Mouse (Mus musculus): ENCODE measurements around the gene Gtf2ird2.
A peak's percentile ranks its signal among the peaks of the same experiment; 100 is the strongest.

The Gtf2ird2 gene

GRCm38 (mm10) chr5:134183880-134184808 lies at the start of gene Gtf2ird2:
Gtf2ird2 (plus strand) TSS chr5:134184019.
- DNase-seq = peak; percentile 99

- DNase-seq = peak; percentile 20 to 60
These were observed 47.8 kb upstream of the Gtf2ird2 start for GRCm38 (mm10) chr5:134136022-134136421.

GRCm38 (mm10) chr5:134137933-134138332 lies 45.9 kb upstream of the Gtf2ird2 start:
- DNase-seq = no peak

- DNase-seq = no peak
These were observed 44.4 kb upstream of the Gtf2ird2 start for GRCm38 (mm10) chr5:134139429-134139828.

- no peak for DNase-seq
These were observed 42.6 kb upstream of the Gtf2ird2 start for GRCm38 (mm10) chr5:134141236-134141635.

- no peak for DNase-seq
These were observed 41.4 kb upstream of the Gtf2ird2 start for GRCm38 (mm10) chr5:134142381-134142780.

GRCm38 (mm10) chr5:134144986-134145385 lies 38.8 kb upstream of the Gtf2ird2 start:
- DNase-seq = no peak

GRCm38 (mm10) chr5:134147194-134147753 lies 36.5 kb upstream of the Gtf2ird2 start:
- no peak for DNase-seq

GRCm38 (mm10) chr5:134148153-134148552 lies 35.7 kb upstream of the Gtf2ird2 start:
- DNase-seq = no peak

- no peak for DNase-seq
These were observed 31.9 kb upstream of the Gtf2ird2 start for GRCm38 (mm10) chr5:134151895-134152294.

- no peak for DNase-seq
These were observed 27.8 kb upstream of the Gtf2ird2 start for GRCm38 (mm10) chr5:134155916-134156466.

- peak; percentile 85 to 92 for DNase-seq
These were observed 19.1 kb upstream of the Gtf2ird2 start for GRCm38 (mm10) chr5:134164688-134165087.

- no peak for DNase-seq
These were observed 17.2 kb upstream of the Gtf2ird2 start for GRCm38 (mm10) chr5:134166642-134167041.

- peak in 1 of 2 experiments; percentile 57 for DNase-seq
These were observed 15.8 kb upstream of the Gtf2ird2 start for GRCm38 (mm10) chr5:134168033-134168432.

- no peak for DNase-seq
These were observed 14.6 kb upstream of the Gtf2ird2 start for GRCm38 (mm10) chr5:134169231-134169630.

- no peak for DNase-seq
These were observed 13.7 kb upstream of the Gtf2ird2 start for GRCm38 (mm10) chr5:134170167-134170566.

- peak in 1 of 2 experiments; percentile 18 for DNase-seq
These were observed 10.6 kb upstream of the Gtf2ird2 start for GRCm38 (mm10) chr5:134173206-134173605.

- DNase-seq = no peak
These were observed 8.1 kb upstream of the Gtf2ird2 start for GRCm38 (mm10) chr5:134175696-134176095.

- peak; percentile 91 to 92 for DNase-seq
These were observed 7.5 kb upstream of the Gtf2ird2 start, which contains the start of gene Rcc1l for GRCm38 (mm10) chr5:134176169-134176881. Rcc1l (minus strand) TSS chr5:134176774.

GRCm38 (mm10) chr5:134178536-134178935 lies 5.3 kb upstream of the Gtf2ird2 start:
- no peak for DNase-seq

- DNase-seq = peak; percentile 78 to 93
These were observed 3.9 kb upstream of the Gtf2ird2 start for GRCm38 (mm10) chr5:134179871-134180270.

- no peak for DNase-seq
These were observed 1.6 kb upstream of the Gtf2ird2 start for GRCm38 (mm10) chr5:134182172-134182571.

- peak; percentile 19 to 72 for DNase-seq
These were observed 1.1 kb upstream of the Gtf2ird2 start for GRCm38 (mm10) chr5:134182735-134183134.

Data from kidney, postnatal 25 days (tissue).